Mouse (Mus musculus) myocyte (in vitro differentiated cells): ENCODE data around the gene Polm.

Source experiments
- POLR2A ChIP-seq: IDR thresholded peaks from one replicate; pipeline ENCODE4 v1.6.1; 2011; ENCODE audit warnings: low read depth, mild to moderate bottlenecking, control low read depth, moderate library complexity; ENCODE audit not compliant: insufficient read length
- TCF12 ChIP-seq: IDR thresholded peaks from one replicate; pipeline ENCODE4 v1.6.1; 2011; ENCODE audit warnings: mild to moderate bottlenecking, control low read depth; ENCODE audit not compliant: poor library complexity, insufficient read depth, severe bottlenecking
- TCF3 ChIP-seq: IDR thresholded peaks from one replicate; pipeline ENCODE4 v1.6.1; 2011; ENCODE audit warnings: low read depth, control low read depth; ENCODE audit not compliant: insufficient read length
- USF1 ChIP-seq: IDR thresholded peaks from one replicate; pipeline ENCODE4 v1.6.1; 2011; ENCODE audit warnings: low read depth, mild to moderate bottlenecking, control low read depth, moderate library complexity

DNA sequence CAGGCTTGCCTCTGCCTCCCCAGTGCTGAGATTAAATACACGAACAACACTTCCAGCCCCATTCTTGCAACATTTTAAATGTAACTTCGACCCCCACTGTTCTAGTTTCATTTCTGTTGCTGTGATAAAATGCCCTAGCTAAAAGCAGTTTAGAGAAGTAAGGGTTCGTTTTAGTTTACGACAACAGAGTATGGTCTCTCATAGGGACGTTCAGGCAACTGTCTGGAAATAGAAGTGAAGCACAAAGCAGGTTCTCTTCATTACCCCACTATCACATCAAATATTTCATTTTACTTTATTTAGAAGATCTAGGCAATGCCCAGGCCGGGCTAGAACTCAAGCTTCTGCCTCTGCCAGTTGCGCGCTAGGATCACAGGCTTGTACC, 50.2 kb downstream of the Polm start:
- TF ChIP-seq POLR2A (no peak), USF1 (no peak), TCF12 (no peak), TCF3 (no peak)
